Mouse (Mus musculus) layer of hippocampus, adult 11-12 months (tissue): ENCODE measurements around the gene Twf1.
A peak's percentile ranks its signal among the peaks of the same experiment; 100 is the strongest.

ENCODE experiments used
- DNase-seq: peaks from one replicate; pipeline ENCODE4 v3.0.0; 2022; ENCODE audit warnings: low spot score

The Twf1 gene

GRCm38 (mm10) chr15:94589219-94590075 is at the start of gene Twf1:
Gene Twf1, minus strand, starts transcription at chr15:94589889.
- peak; percentile 98 for DNase-seq

DNA sequence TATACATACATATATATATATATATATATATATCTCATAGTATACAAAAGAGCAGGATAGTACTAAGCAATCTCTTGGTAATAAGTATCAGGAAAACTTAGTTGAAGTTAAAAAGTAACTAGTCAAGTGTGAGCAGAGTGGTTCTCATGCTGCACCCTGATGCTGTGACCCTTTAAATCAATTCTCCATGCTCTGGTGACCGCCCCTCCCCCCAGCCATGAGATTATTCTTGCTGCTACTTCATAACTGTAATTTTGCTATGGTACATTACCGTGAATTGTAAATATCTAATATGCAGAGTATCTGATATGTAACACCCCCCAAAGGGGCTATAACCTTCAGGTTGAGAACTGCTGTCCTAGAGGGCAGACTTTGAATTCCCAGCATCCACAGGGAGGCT is 49.4 kb upstream of the Twf1 start:
- DNase-seq: no peak

DNA sequence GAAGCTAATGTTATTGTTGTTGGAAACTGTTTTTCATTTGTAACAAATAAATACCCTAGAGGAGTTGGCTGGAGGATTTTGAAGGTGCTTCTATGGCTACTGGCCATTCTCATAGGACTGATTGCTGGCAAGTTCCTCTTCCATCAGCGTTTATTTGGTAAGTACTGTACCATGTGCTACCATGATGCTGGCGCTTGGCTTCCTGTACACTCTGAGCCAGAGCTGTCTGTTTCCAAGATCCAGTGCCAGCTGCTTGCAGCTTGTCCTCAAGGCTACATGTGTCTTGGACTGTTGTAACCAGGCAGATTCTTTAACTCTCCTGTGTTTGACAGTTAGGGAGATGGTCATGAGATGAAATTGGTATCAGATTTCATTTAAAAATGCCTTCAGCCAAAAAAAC is 48.5 kb upstream of the Twf1 start:
- no peak for DNase-seq

DNA sequence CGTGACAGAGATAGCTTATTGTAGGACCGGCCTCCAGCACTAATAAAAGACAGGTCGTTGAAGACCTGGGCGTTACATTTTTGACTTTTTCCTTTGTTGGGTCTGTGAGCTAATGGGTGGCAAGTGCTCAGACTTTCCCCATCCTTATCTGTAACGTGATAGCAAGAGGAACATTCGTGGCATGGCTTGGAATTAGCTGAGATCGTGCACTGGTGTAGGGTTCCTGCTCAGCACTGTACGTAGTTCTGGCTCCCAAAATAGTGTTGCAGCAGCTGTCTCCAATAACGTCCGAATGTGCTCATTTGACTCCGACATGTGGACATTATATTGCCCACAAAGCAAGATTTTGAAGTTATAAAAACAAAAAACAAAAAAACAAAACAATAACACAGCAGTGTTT is 44.8 kb upstream of the Twf1 start:
- DNase-seq: no peak

DNA sequence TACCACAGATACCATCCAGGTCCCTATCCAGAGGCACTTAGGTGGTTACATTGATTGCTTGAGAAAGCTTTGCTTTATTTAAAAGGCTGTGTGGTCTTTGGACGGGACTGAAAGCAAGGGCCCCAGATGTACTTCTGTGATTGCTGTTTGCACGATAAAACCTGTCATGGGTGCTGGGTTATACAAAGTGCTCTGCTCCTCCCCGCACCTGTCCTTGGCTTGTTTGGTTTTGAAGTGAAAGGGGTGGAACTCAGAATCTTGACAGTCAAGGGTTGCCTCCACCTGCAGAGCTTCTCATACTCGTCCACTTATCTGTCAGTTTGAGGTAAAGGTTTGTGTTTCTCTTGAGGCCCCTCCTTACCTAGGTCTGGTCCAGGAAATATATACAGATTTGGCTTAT is 40.9 kb upstream of the Twf1 start:
- no peak for DNase-seq

DNA sequence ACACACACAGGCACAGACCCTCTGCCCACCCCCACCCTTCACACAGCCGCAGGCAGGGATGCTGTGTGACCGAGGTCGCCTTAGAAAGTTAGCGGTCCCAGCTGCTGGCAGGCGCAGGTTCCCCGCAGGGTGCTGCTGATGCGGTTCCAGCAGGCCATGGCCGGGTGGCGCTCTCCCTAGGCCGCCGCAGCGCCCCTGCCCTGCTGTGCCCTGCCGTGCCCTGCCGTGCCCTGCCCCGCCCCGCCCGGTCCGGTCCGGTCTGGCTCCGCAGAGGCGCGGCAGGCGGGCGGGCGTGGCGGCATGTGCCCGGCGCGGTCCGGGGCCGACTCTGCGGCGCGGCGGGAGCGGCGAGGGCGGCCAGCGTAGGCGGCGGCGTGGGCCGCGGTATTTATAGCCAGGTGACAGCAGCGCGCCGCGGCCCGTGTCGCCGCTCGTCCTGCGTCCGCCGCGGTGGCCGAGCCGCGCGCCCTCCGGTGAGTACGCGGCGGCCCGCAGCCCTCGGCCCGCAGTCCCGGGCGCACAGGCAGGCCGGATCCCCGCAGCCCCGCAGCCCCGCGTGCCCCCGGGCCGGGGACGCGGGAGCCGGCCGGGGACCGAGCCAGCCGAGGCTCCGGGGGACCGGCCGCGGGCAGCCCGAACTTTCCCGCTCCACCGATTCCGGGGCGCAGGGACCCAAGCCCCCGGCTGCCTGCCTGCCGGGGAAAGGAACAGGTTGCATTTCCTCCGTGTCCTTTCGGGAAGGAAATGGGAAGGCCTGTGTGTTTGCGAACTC is 39.3 kb upstream of the Twf1 start, which contains the start of gene Tmem117:
Gene Tmem117 (plus strand): TSS at position 403 of the 772 bp plus-strand sequence.
- DNase-seq: peak; percentile 30

DNA sequence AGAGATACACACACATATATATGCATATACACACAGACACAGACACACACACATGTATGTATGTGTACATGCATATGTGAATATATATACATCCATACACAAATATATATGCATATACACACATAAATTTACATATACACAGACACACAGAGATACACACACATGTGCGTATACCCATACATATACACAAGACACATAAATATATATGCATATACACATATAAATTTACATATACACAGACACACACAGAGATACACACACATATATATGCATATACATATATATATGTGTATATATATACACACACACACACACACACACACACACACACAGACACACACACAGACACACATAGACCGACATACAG is 38.8 kb upstream of the Twf1 start:
- DNase-seq: no peak

GRCm38 (mm10) chr15:94620909-94621308 is 31.2 kb upstream of the Twf1 start:
- DNase-seq: no peak

DNA sequence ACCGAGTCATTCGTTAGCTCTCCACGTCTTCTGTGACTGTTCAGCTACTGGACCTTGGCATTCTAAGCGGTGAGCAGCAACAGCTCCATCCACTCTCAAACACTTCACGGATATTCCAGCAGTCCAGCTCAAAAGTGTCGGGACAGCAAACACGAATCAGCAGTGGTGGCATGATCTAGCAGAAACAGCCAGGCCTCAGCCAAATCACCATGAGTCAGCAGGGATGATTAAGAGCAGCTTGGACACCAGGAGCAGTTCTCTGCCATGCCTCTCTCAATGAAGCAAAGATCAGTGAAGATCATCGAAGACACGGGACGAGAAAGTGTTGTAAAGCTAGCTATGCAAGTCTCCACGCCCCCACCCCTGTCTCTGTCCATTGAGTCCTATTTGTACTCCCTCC is 26.3 kb upstream of the Twf1 start:
- DNase-seq: no peak

DNA sequence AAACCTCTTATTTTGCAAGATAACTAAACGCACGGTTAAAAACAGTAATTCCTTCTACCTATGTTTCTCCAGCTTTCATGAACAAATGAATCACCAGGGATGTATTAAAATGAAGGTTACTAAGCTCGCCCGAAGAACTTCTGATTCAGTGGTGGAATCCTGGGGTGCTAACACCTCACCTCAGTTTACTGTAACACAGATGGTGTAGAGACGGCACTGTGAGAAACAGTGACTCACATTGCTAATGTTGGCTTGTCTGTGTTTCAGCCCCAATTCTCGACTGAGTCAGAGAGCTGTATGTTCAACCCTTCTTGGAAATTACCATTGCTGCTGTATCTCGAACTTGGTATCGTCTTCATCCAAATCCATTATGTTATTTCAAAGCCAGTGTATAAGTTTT is 18.1 kb upstream of the Twf1 start:
- no peak for DNase-seq

DNA sequence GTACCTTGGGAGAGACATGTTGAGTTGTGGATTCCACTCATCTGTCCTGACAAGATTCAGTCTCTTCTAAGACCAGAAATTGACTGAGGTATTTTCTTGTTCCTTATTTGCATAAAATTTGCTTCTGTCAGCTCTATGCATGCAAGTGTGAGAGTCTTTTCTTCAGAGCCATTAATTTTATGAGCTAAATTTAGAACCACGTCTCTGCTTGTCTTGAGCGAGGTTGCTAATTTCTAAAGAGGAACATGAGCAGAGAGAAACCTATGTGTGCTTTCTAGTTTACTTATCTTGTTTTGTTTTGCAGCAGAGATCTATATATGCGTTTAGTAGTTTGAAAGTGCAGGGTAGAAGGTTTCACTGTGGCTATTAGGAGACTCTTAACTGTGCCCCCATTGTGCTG is 12.8 kb upstream of the Twf1 start:
- no peak for DNase-seq

DNA sequence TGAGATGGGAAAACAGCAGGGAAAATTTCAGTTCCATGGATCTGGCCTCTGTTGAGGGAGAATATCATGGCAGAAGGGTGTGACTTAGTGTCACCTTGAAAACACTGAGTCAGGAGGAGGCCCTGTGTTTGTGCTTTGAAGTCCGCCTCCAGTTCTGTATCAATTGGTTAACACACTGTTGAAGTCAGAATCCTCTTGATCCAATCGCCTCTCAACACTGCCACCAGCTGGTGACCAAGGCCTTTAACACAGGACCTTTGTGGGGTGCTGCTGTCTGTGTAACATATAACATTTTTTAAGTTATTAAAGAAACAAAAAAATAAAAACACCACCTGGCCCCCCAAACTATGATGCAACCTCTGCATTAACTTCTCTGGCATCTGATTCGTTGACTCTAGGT is 11.7 kb upstream of the Twf1 start:
- DNase-seq: peak; percentile 33

GRCm38 (mm10) chr15:94600145-94600707 is 10.5 kb upstream of the Twf1 start:
- DNase-seq: no peak

DNA sequence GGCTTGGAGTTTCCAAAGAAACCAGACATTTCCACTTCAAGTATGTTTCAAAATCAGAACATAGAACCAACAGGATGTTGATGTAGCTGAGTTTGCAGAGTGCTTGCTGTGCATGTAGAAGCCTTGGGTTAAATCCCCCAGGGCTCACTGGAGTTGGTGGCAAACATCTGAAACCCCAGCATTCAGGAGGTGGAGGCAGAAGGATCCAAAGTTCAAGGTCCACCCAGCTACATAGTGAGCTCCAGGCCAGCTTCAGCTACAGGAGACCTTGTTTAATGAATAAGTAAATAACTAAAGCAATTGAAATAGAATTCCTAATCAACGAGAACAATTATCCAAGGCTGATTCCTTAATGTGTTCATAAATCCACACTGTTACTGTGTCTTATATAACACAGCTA is 3.9 kb upstream of the Twf1 start:
- no peak for DNase-seq

GRCm38 (mm10) chr15:94591356-94591755 is 1.7 kb upstream of the Twf1 start:
- DNase-seq: no peak

DNA sequence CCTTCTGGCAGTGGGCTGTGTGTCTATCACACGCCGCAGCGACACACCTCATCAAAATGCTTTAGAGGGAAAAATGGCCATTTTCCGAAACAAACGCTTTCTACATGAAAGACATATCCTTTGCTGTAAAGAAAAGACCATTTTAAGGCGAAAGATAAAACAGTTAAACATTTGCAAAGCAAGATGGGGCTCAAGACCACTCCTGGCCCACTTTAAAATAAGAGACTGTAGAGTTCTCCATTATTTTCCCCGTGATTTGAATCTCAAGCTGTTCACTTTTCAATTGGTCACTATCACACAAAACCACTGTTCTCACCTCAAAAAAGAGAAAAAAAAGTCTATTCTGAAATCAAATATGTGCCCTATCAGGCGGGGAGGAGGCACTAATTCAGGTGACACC is 394 bp upstream of the Twf1 start:
- no peak for DNase-seq

GRCm38 (mm10) chr15:94587826-94588715 is 1.6 kb downstream of the Twf1 start:
- DNase-seq: no peak

DNA sequence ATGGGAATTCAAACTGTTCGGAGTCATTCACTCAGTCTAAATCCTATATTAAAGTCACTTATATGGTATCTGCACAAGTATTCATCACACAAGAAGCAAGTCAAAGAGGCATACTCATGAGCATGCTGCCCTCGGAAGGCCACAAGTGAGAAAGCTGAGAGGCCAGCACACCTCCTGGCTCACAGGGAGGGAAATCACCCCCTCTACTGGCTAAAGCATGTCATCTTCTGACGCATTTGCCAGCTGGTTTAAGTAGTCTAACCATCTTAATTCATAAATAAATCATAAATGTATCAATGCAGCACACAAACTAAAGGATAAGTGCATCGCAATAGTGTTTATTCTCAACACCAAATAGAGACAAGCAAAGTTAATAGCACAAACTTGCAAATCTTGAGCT is 5.0 kb downstream of the Twf1 start:
- DNase-seq: no peak

DNA sequence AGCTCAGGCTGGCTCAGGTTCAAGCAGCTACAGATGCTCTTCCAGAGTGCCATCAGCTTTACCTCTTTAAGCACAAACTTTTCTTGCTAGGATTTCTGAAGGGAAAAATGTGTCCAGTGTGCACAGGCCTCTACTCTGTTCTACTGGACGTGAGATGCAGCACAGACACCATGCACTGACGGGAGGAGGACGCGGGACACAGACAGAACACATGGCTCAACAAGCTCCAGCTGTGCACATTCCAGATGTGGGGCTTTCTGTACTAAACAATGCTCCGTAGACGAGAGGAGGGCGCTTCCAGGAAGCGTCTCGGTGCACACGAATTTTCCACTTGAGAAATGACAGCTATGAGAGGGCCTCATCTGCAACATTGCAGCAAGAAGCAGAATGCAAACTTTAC is 6.5 kb downstream of the Twf1 start:
- DNase-seq: no peak

- DNase-seq: no peak
Measured at GRCm38 (mm10) chr15:94582000-94582593, 7.6 kb downstream of the Twf1 start.

DNA sequence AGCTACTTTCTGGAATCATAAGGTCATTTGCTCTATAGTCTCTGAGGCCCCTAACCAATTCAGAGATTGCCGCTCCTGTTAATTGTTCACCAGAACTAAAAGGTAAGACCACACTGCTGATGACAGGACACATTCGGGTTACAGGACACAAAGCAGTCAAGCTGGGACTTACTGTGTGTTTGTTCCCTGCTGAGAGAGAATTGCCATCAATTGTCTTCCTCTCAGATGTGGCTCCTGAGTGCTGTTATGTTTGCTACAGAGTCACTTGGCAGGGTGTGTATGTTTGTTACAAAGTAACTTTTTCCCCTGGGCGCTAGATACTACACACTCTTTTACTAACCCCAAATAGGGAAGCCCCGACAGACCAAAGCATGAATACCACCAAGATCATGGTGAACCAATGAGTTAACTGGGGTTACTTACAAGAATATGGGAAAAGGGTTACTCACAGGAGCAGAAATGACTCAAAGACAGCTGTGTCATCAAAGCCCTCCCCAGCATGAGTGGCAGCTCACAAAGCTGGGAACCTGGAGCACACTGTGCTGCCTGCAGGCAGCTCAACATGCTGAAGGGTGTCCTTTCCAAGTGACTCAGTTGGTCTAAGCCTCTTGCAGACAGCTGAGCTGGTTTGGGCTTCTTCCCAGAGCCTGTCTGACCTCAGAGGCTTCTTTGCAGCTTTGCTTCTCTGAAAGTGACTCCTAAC is 15.0 kb downstream of the Twf1 start:
- DNase-seq: no peak
